Mouse (Mus musculus): ENCODE results near the gene Mansc4.
A peak's percentile ranks its signal among the peaks of the same experiment; 100 is the strongest.

Mansc4 gene

GRCm38 (mm10) chr6:147086594-147087225 is at the start of gene Mansc4:
Gene Mansc4 (minus strand): TSS chr6:147087032.
- peak; percentile 41 for ATAC-seq (ENCODE audit: low TSS enrichment)

- ATAC-seq (ENCODE audit: low TSS enrichment), result no peak
Measured at GRCm38 (mm10) chr6:147127239-147127638, 40.4 kb upstream of the Mansc4 start.

- ATAC-seq (ENCODE audit: low TSS enrichment), result peak; percentile 92
Measured at GRCm38 (mm10) chr6:147121320-147121719, 34.5 kb upstream of the Mansc4 start.

- no peak for ATAC-seq (ENCODE audit: low TSS enrichment)
Measured at GRCm38 (mm10) chr6:147118190-147118589, 31.4 kb upstream of the Mansc4 start.

GRCm38 (mm10) chr6:147117764-147118163 is 30.9 kb upstream of the Mansc4 start:
- ATAC-seq (ENCODE audit: low TSS enrichment), result no peak

- ATAC-seq (ENCODE audit: low TSS enrichment), result peak; percentile 91
Measured at GRCm38 (mm10) chr6:147116579-147116978, 29.7 kb upstream of the Mansc4 start.

- no peak for ATAC-seq (ENCODE audit: low TSS enrichment)
Measured at GRCm38 (mm10) chr6:147109283-147109682, 22.5 kb upstream of the Mansc4 start.

- no peak for ATAC-seq (ENCODE audit: low TSS enrichment)
Measured at GRCm38 (mm10) chr6:147106716-147107115, 19.9 kb upstream of the Mansc4 start.

- no peak for ATAC-seq (ENCODE audit: low TSS enrichment)
Measured at GRCm38 (mm10) chr6:147105529-147105928, 18.7 kb upstream of the Mansc4 start.

- ATAC-seq (ENCODE audit: low TSS enrichment), result no peak
Measured at GRCm38 (mm10) chr6:147102293-147102692, 15.5 kb upstream of the Mansc4 start.

GRCm38 (mm10) chr6:147099458-147100277 is 12.8 kb upstream of the Mansc4 start:
- peak; percentile 82 for ATAC-seq (ENCODE audit: low TSS enrichment)

- no peak for ATAC-seq (ENCODE audit: low TSS enrichment)
Measured at GRCm38 (mm10) chr6:147097346-147097929, 10.6 kb upstream of the Mansc4 start.

- ATAC-seq (ENCODE audit: low TSS enrichment), result no peak
Measured at GRCm38 (mm10) chr6:147096934-147097333, 10.1 kb upstream of the Mansc4 start.

GRCm38 (mm10) chr6:147096109-147096508 is 9.3 kb upstream of the Mansc4 start:
- ATAC-seq (ENCODE audit: low TSS enrichment), result no peak

GRCm38 (mm10) chr6:147094771-147095170 is 7.9 kb upstream of the Mansc4 start:
- no peak for ATAC-seq (ENCODE audit: low TSS enrichment)

- peak; percentile 54 for ATAC-seq (ENCODE audit: low TSS enrichment)
Measured at GRCm38 (mm10) chr6:147092136-147092535, 5.3 kb upstream of the Mansc4 start.

- ATAC-seq (ENCODE audit: low TSS enrichment), result peak; percentile 90
Measured at GRCm38 (mm10) chr6:147091136-147092120, 4.6 kb upstream of the Mansc4 start, which contains the start of gene Klhl42. Gene Klhl42 (plus strand): TSS chr6:147091379.

- no peak for ATAC-seq (ENCODE audit: low TSS enrichment)
Measured at GRCm38 (mm10) chr6:147090191-147090590, 3.4 kb upstream of the Mansc4 start.

- ATAC-seq (ENCODE audit: low TSS enrichment), result no peak
Measured at GRCm38 (mm10) chr6:147088517-147088916, 1.7 kb upstream of the Mansc4 start.

- ATAC-seq (ENCODE audit: low TSS enrichment), result no peak
Measured at GRCm38 (mm10) chr6:147087736-147088135, 904 bp upstream of the Mansc4 start.

- no peak for ATAC-seq (ENCODE audit: low TSS enrichment)
Measured at GRCm38 (mm10) chr6:147085398-147086040, 1.3 kb downstream of the Mansc4 start.
